Mouse (Mus musculus): ENCODE data around the gene Agbl4. TPM values are rescaled to one million over a fixed set of nuclear protein-coding genes. Genes with fewer than 3 reads are reported as not detected.
A peak's percentile ranks its signal among the peaks of the same experiment; 100 is the strongest.

Gene Agbl4
- polyA plus RNA-seq, 1 experiment: 0.27 TPM

- DNase-seq (ENCODE audit: low read depth): no peak
Measured at GRCm38 (mm10) chr4:111399784-111400183, 1002.3 kb downstream of the Agbl4 start.

- no peak for DNase-seq (ENCODE audit: low read depth)
Measured at GRCm38 (mm10) chr4:111400676-111401075, 1003.2 kb downstream of the Agbl4 start.

DNA sequence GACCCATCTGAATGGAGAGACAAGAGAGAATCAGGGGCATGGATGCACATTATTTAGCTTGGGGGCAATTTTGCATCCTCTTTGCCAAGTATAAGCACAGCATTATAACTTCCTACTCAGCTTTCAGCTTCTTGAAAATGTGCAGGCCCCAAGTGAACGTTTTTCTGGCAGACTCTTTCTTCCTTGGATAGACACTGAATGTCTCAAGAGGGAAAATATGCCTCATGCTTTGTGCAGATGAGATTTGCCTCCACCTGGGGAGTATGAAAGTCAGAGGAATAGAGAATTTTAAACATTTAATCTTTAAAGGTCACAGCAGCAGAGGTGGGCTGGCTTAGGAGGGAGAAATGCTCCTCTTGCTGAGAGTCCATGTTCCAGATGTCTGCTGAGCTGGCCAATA, 1005.8 kb downstream of the Agbl4 start:
- DNase-seq (ENCODE audit: low read depth): no peak

DNA sequence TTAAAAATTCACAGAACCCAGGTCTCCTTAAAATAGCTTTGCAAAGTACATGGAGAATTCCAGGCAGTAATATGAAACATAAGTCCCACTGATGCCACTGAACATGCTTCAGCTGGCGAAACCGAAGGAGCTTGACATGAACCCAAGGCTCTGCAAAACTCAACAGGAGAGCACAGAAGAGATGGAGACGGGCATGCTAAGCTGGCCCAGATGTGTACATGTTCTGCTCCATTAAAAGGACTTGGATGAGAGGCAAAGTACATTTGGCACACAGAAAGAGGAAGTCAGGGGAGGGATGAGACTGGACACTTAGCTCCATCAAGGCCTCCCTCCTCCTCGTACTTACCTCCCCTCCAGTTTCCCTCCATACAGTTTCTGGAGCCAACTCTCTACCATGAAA, 1013.3 kb downstream of the Agbl4 start:
- DNase-seq (ENCODE audit: low read depth): no peak

GRCm38 (mm10) chr4:111414399-111414798, 1016.9 kb downstream of the Agbl4 start:
- no peak for DNase-seq (ENCODE audit: low read depth)

GRCm38 (mm10) chr4:111414818-111415488, 1017.5 kb downstream of the Agbl4 start, which contains the start of gene Bend5:
Gene Bend5 (plus strand): TSS chr4:111415006.
- no peak for DNase-seq (ENCODE audit: low read depth)

- no peak for DNase-seq (ENCODE audit: low read depth)
Measured at GRCm38 (mm10) chr4:111416126-111416525, 1018.7 kb downstream of the Agbl4 start.

DNA sequence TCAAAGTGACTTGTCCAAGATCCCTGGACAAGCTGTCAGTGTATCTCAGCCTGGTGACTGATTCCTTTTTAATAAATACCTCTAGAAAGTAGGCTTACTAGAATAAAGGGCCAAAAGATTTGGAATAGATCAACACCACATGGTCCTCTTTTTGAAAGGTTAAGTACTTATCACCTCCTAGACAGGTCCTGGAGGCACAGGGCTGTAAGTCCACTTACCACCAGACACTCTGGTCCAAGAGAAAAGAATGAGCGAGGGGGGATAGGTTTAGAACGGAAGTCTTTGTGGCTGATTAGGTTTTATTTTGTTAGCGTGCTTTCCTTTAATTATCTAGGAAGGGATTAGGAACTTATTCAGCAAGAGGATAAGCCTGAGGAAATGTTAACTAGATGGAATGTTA, 1019.1 kb downstream of the Agbl4 start:
- DNase-seq (ENCODE audit: low read depth): no peak

GRCm38 (mm10) chr4:111417716-111418115, 1020.3 kb downstream of the Agbl4 start:
- DNase-seq (ENCODE audit: low read depth): no peak

DNA sequence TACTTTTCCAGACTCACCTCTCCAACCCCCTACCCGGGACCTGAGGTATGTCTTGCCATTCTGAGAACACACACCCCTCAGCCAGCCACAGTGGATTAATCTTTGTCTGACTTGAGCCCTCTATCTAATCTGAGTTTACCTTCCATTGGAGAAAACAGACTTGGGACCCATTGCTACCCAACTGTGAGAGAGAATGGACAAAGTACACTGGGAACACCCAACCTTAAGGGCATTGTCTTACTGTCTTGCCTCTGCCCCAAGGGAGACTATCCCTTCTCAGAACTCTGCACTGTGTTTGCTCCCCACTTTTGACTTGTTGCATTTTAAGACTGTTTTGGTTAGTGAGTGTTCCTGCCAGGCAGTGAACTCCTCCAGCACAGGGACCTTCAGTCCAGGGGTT, 1022.0 kb downstream of the Agbl4 start:
- DNase-seq (ENCODE audit: low read depth): no peak

GRCm38 (mm10) chr4:111420031-111420430, 1022.6 kb downstream of the Agbl4 start:
- DNase-seq (ENCODE audit: low read depth): no peak

- DNase-seq (ENCODE audit: low read depth): no peak
Measured at GRCm38 (mm10) chr4:111420955-111421354, 1023.5 kb downstream of the Agbl4 start.

DNA sequence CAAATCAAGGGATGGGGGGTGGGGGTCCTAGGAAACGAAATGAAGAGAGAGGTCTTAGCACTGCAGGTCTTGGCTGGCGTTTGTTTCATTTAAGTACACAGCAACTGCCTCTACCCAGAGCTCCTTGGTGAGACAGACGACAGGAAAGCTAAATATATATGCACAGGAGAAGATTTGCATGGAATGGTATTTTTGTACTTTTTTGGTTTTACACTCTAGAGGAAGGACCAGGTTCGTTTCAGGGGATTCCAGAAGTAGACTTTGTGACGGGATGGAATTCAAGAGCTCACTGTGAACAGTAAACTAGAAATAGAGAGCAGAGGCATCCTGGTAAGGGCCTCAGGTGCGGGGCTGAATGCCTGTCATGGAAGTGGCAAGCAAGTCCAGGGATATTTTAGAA, 1024.3 kb downstream of the Agbl4 start:
- no peak for DNase-seq (ENCODE audit: low read depth)

- no peak for DNase-seq (ENCODE audit: low read depth)
Measured at GRCm38 (mm10) chr4:111424371-111424950, 1027.0 kb downstream of the Agbl4 start.

- peak; percentile 80 for DNase-seq (ENCODE audit: low read depth)
Measured at GRCm38 (mm10) chr4:111425170-111425569, 1027.7 kb downstream of the Agbl4 start.

GRCm38 (mm10) chr4:111431186-111431585, 1033.7 kb downstream of the Agbl4 start:
- no peak for DNase-seq (ENCODE audit: low read depth)

DNA sequence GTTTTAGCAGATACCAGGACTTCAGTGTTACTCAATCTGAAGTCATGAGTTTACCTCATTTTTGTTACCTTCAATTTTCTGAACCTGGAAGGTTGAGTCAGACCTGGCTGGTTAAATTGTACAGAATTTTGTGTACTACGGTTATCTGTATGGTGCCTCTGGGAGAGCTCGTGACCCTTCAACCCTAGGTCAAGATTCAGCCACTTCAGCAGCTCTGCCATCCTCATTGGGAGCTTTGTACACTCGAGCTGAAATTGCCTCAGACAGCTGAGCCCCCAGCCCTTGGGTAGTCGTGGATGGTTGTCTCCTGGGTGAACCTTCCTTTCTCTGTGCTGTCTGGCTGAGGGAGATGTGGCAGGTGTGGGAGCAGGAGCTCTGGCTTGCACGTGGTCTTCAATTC, 1034.6 kb downstream of the Agbl4 start:
- no peak for DNase-seq (ENCODE audit: low read depth)

DNA sequence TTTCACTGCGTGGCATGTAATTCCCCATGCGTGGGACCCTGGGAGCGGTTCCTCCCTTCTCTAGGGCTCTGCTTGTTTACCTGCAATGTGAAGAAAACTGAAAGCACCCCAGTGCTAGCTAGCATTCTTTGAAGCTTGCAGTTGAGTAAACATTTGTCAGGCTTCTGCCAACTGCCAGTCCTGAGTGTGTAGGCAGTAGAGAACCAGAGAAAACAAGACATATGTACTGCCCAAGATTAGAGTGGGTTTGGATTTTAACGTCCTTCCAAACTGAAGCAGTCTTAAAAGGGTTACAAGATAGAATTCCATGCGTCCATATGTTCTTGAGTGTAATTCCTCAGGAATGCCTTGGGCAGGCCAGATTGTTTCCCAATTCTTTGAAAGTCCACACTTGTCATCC, 1035.0 kb downstream of the Agbl4 start:
- no peak for DNase-seq (ENCODE audit: low read depth)

GRCm38 (mm10) chr4:111441709-111442108, 1044.2 kb downstream of the Agbl4 start:
- no peak for DNase-seq (ENCODE audit: low read depth)

GRCm38 (mm10) chr4:111442435-111443238, 1045.2 kb downstream of the Agbl4 start:
- DNase-seq (ENCODE audit: low read depth): no peak

DNA sequence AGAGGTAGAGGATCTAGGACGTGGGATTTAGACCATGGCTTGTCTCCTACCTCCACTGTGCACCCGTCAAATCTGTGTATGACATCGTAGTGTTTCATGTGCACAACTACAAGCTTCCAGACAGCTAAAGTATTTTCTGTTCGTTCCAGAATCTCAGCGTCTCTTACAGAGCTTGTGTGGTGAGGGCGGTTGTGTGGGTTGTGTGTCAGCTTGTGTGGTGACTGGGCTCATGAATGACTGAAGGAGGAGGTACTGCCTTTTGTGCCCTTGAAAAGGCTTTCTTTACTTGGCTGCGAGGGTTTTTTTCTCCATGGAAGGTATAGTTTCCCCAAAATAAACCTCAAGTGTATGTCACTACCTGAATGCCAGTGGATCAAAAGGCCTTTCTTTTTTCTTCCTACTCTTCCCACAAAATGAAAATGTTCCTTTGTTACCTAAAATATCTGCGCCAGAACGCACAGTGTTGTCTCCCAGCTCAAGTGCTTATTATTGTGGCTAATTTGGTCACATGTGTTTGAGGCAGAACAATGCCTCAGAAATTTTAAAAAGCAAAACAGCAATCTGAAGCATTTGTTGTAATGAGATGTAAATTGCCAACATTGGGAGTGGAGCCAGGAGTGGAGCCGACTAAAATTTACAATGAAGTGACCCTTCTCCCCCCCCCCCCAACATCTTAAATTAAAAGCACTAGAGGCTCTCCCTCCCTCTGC, 1046.6 kb downstream of the Agbl4 start:
- no peak for DNase-seq (ENCODE audit: low read depth)

DNA sequence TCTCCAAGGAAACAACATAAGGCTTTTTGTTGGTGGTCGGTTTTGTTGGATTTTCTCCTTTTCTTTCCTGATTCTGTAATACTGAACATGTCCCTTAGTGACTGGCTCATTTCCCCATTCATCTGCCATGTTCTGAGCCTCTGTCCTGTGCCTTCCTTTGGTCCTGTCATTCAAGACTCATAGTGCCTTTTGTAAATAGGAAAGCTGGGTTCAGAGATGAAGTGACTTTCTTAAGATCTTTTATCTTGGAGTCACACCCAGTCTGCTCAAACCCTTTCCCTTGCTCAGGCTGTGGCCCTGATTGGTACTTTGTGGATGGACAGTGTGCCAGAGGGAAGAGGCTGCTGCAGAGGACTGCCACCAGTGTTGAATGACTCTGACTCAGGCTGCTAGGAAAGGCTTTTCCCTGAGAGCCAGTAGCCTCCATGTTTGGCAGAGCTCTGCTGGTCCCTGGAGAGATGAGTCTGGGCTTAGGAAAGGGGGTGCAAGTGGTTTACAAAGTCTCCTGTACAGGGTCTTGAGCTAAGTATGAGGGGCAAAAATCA, 1047.2 kb downstream of the Agbl4 start:
- no peak for DNase-seq (ENCODE audit: low read depth)
